Mouse (Mus musculus) G1E (cell line): ENCODE results near the gene Lzts2. TPM values are rescaled to one million over a fixed set of nuclear protein-coding genes. Genes with fewer than 3 reads are reported as not detected.

Experiments used
- ATAC-seq: 2 replicates; pipeline ENCODE4 v1.8.0; 2016; ENCODE audit warnings: mild to moderate bottlenecking; ENCODE audit not compliant: insufficient number of reproducible peaks, poor library complexity, low FRiP score, severe bottlenecking; ENCODE audit errors: extremely low read depth
- DNase-seq: peaks from one replicate; pipeline ENCODE4 v3.0.0; 2012; ENCODE audit warnings: low spot score
- H3K27me3 ChIP-seq: 2 replicates; pipeline ENCODE4 v1.6.1; 2012; ENCODE audit warnings: mild to moderate bottlenecking, low read length, inconsistent platforms; ENCODE audit not compliant: insufficient read depth
- H3K36me3 ChIP-seq: replicated peaks from 2 replicates; pipeline ENCODE3; 2012; ENCODE audit warnings: mild to moderate bottlenecking, inconsistent platforms
- H3K4me1 ChIP-seq: 2 replicates; pipeline ENCODE4 v1.6.1; 2012; ENCODE audit warnings: low read depth, low read length, inconsistent platforms, mixed read lengths; ENCODE audit not compliant: insufficient read depth
- H3K4me3 ChIP-seq: 2 replicates; pipeline ENCODE4 v1.5.1; 2012; ENCODE audit warnings: low read depth, mild to moderate bottlenecking, inconsistent platforms, low read length, moderate library complexity, mixed read lengths
- H3K9me3 ChIP-seq: replicated peaks from 2 replicates; pipeline ENCODE4 v1.6.1; 2012; ENCODE audit warnings: inconsistent platforms
- CTCF ChIP-seq: IDR thresholded peaks from 2 replicates; pipeline ENCODE4 v1.5.1; 2012; ENCODE audit warnings: low read depth, low read length, inconsistent platforms, mixed read lengths
- GATA1 ChIP-seq: IDR thresholded peaks from 2 replicates; pipeline ENCODE4 v1.6.1; 2012; ENCODE audit warnings: borderline replicate concordance, low read length, inconsistent platforms, mixed read lengths
- GATA2 ChIP-seq: IDR thresholded peaks from 2 replicates; pipeline ENCODE4 v1.6.1; 2012; ENCODE audit warnings: low read depth, low read length, inconsistent platforms, borderline replicate concordance
- POLR2AphosphoS5 ChIP-seq: IDR thresholded peaks from 2 replicates; pipeline ENCODE4 v1.6.1; 2012; ENCODE audit warnings: low read depth, low read length, inconsistent platforms; ENCODE audit not compliant: insufficient replicate concordance
- TAL1 ChIP-seq: conservative IDR thresholded peaks from 2 replicates; pipeline ENCODE4 v1.6.1; 2012; ENCODE audit warnings: low read depth, low read length, inconsistent platforms, mixed read lengths
- polyA plus RNA-seq: library from polyadenylated mRNA; stranded (reverse); fragments of >175 nt; gene quantifications from 2 replicates; pipeline ENCODE4 v1.2.3, GENCODE M21; 2012
- total RNA-seq, 2 experiments: library from RNA; stranded (forward) in 1 of 2; stranded (reverse) in 1 of 2; fragments of 200-1000 nt in 1 of 2; fragments of >200 nt in 1 of 2; fragmentation: Nextera tagmentation in 1 of 2; gene quantifications; 2 replicates each; pipeline ENCODE4 v1.2.3; 2014 to 2017

The Lzts2 gene
- total and polyA plus RNA-seq, 3 experiments = 21.7 to 122 (median 32.7) TPM

DNA sequence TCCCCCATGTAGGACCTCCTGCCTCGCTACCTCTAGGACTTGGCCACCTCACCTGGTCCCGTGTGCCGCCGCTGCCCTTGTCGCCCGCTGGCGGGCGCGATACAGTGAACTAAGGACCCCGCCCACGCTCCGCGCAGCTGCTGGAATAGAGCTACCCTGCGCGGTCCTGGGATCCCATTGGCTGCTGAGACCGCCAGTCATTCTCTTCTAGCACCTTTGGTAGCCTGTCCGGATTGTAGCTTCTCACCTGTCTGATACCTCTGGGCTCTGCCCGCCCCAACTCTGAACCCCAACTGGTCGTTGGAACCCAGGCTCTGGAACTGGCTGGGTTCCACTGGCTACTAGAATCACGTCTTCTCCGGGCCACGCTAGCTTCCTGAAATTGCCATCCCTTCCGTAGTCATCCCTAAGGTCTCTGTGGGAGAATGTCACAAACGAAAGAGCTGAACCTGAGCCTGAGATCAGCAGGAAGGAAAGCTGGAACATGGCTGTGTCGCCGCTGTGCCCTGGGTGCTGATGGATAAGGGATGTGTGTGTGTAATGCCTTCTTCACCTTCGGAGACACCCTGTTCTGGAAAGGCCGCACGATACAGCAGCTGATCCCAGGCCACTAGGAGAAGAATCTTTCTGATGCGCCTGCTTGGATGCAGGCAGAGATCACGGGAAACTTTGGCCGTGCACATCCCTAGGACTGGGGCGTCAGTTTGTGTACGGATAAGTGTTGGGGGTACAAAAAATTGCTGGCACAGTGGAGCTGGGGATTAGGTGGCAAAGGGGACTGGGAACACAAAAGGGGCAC lies 32.5 kb downstream of the Lzts2 start:
- DNase-seq (no peak), ATAC-seq (no peak)
- peaks cover 28% of the 10 kb centered on the region for H3K36me3 ChIP-seq
- no peaks in the 10 kb centered on the region for H3K9me3 ChIP-seq
- TF ChIP-seq TAL1 (no peak), GATA1 (no peak), CTCF (no peak), POLR2AphosphoS5 (no peak), GATA2 (no peak)
- H3K27me3 ChIP-seq = peaks cover 37% of the 10 kb centered on the region
- peak overlapping the region; percentile 73; the same call in 1 of the 2 replicates for H3K4me3 ChIP-seq
- H3K4me1 ChIP-seq = peaks cover 33% of the 10 kb centered on the region

DNA sequence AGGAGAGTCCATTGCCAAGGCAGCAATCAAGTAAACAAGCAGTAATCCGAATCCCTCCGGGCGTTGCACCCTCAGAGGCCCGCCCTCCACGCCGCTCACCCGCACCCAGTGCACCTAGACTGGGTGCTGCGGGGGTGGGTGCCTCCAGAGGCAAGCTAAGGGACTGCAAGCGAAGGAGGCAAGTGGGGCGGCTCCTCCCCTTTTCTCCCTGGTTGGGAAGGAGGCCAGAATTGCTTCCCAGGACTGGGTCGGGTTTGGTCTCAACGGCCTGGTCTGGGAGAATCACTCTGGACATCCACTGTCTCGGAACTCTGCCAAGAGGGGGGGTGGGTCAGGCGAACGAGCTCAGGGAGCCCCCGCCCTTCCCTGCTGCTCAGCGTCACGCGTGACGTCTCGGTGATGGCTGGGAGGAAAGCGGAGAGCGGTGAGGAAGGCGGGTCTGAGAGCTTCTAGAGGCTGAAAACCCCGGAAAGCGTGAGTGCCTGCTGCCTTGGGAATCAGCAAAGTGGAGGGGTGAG lies 33.3 kb downstream of the Lzts2 start, which contains the start of gene Sfxn3:
Gene Sfxn3 (plus strand): TSS at position 87 of the 518 bp plus-strand sequence.
- Histone ChIP-seq H3K36me3 (peaks cover 36% of the 10 kb centered on the region), H3K9me3 (no peaks in the 10 kb centered on the region), H3K27me3 (peaks cover 34% of the 10 kb centered on the region), H3K4me3 (peak within 1 kb of the TSS; percentile 73), H3K4me1 (peaks cover 33% of the 10 kb centered on the region)
- peak; percentile 73 for ATAC-seq
- peak; percentile 97 for DNase-seq
- TF ChIP-seq GATA2 = no peak
- no peak for TF ChIP-seq TAL1
- no peak for TF ChIP-seq POLR2AphosphoS5
- peak; percentile 46; the same call in 1 of the 2 replicates for TF ChIP-seq CTCF
- no peak for TF ChIP-seq GATA1

DNA sequence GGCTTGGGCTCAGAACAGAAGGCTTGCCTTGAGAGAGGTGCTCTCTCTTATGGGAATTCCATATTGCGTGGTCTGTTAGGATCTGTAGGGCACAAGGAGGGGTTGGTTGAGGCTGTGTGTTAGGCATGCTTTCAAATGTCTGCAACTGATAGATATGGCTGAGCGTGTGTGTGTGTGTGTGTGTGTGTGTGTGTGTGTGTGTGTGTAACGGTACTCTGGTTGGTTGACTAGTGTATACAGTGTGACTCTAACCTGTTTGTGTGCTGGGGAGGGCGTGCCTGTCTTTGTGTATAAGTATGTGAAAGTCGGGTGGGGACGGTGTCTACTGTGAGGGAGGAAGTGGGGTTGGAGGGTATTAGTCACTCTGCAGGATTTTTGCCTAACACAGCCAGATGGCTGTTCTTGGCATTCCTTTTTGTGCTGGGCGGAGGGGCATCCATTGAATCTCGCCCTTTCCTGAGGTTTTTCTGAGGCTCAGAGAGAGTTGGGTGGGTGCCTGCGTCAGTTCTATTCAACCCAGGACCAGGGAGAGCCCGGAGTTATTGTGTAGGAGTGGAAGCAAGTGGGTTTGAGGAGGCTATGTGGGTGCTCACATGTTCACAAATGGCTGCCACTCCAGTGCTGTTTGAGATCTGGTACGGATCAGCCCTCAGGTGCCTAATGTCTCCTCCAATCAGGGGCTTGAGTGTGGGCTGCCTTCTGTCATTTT lies 33.9 kb downstream of the Lzts2 start:
- H3K4me1 ChIP-seq = peaks cover 33% of the 10 kb centered on the region
- no peaks in the 10 kb centered on the region for H3K9me3 ChIP-seq
- H3K36me3 ChIP-seq = peaks cover 42% of the 10 kb centered on the region
- DNase-seq = peak; percentile 54
- H3K4me3 ChIP-seq = peak overlapping the region; percentile 73
- ATAC-seq = peak; percentile 55
- H3K27me3 ChIP-seq = peaks cover 33% of the 10 kb centered on the region
- TF ChIP-seq TAL1 (0 out of 2 replicates have a peak, but pooled peaks have one; percentile 30), GATA1 (no peak)

- no peak for DNase-seq
Observed at GRCm38 (mm10) chr19:45048644-45049365, 34.6 kb downstream of the Lzts2 start.

GRCm38 (mm10) chr19:45049523-45049922 lies 35.3 kb downstream of the Lzts2 start:
- H3K9me3 ChIP-seq = no peaks in the 10 kb centered on the region
- no peak for ATAC-seq
- H3K4me3 ChIP-seq = no peak overlapping the region
- H3K36me3 ChIP-seq = peaks cover 54% of the 10 kb centered on the region
- H3K27me3 ChIP-seq = peaks cover 23% of the 10 kb centered on the region
- DNase-seq = no peak
- TF ChIP-seq CTCF (no peak), TAL1 (no peak), GATA2 (no peak), GATA1 (no peak), POLR2AphosphoS5 (no peak)
- peaks cover 47% of the 10 kb centered on the region for H3K4me1 ChIP-seq

More at GRCm38 (mm10) chr19:45048644-45049365, 34.6 kb downstream of the Lzts2 start:
- H3K27me3 ChIP-seq = peaks cover 27% of the 10 kb centered on the region
- H3K9me3 ChIP-seq = no peaks in the 10 kb centered on the region
- peak overlapping the region; percentile 73; the same call in 1 of the 2 replicates for H3K4me3 ChIP-seq
- peaks cover 40% of the 10 kb centered on the region for H3K4me1 ChIP-seq
- no peak for ATAC-seq
- peaks cover 49% of the 10 kb centered on the region for H3K36me3 ChIP-seq
- TF ChIP-seq TAL1 (no peak), CTCF (no peak), POLR2AphosphoS5 (no peak), GATA2 (no peak), GATA1 (no peak)

DNA sequence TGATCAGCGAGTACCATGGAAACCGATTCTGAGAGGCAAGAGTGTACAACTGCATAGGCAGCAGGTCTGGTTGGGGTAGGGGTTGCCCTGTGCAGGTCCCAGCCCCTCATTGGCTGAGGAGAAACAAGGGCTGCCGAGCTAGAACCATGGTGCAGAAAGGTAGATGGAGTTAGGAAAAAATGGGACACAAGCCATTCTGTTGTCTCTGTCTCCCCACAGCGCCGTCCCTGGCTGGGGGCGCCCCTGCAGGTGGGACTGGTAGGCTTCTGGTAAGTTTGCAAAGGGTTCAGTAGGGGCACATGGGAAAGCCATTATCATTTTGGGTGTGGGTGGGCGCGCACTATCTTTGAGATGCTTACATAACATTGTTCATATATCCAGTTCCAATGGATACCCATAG lies 39.2 kb downstream of the Lzts2 start:
- H3K27me3 ChIP-seq = no peaks in the 10 kb centered on the region
- TF ChIP-seq CTCF = no peak
- TF ChIP-seq GATA1 = no peak
- TF ChIP-seq POLR2AphosphoS5 = no peak
- no peak for TF ChIP-seq TAL1
- TF ChIP-seq GATA2 = no peak
- peaks cover 62% of the 10 kb centered on the region for H3K4me1 ChIP-seq
- H3K4me3 ChIP-seq = no peak overlapping the region
- H3K36me3 ChIP-seq = peaks cover 60% of the 10 kb centered on the region
- no peak for DNase-seq
- ATAC-seq = no peak
- no peaks in the 10 kb centered on the region for H3K9me3 ChIP-seq
